Mouse (Mus musculus): Measurements from ENCODE around the gene Ms4a2.

Ms4a2 gene

GRCm38 (mm10) chr19:11589891-11590449 lies 33.5 kb downstream of the Ms4a2 start:
- DNase-seq (ENCODE audit: low read depth, low spot score): no peak

- DNase-seq (ENCODE audit: low read depth, low spot score): no peak
Measured at GRCm38 (mm10) chr19:11589205-11589604, 34.3 kb downstream of the Ms4a2 start.

- no peak for DNase-seq (ENCODE audit: low read depth, low spot score)
Measured at GRCm38 (mm10) chr19:11574965-11575364, 48.6 kb downstream of the Ms4a2 start.
